Mouse (Mus musculus) MEL (cell line): ENCODE data around the gene Abcc9. TPM values are rescaled to one million over a fixed set of nuclear protein-coding genes. Genes with fewer than 3 reads are reported as not detected.
A peak's percentile ranks its signal among the peaks of the same experiment; 100 is the strongest.

Source experiments
- DNase-seq: peaks from one replicate; pipeline ENCODE4 v3.0.0; 2011; ENCODE audit warnings: low read depth, low spot score
- H3K27ac ChIP-seq: 2 replicates; pipeline ENCODE4 v1.5.1; 2012; ENCODE audit warnings: low read depth, mild to moderate bottlenecking, control low read depth, low read length, moderate library complexity; ENCODE audit not compliant: control insufficient read depth
- H3K27me3 ChIP-seq, 2 experiments: fragments of 150-350 bp in 1 of 2; sonication (generic) in 1 of 2; 2 replicates each; pipeline ENCODE4 v1.6.1; 2012; ENCODE audit warnings: low read length in 2 of 2, mild to moderate bottlenecking in 2 of 2, improper control_type of control experiment in 1 of 2, moderate library complexity in 1 of 2; ENCODE audit not compliant: insufficient read depth in 2 of 2, control insufficient read depth in 1 of 2
- H3K36me3 ChIP-seq, 2 experiments: 2 replicates each; pipeline ENCODE4 v1.6.1; 2012 to 2014; ENCODE audit warnings: low read length in 2 of 2, improper control_type of control experiment in 1 of 2, inconsistent platforms in 1 of 2, mild to moderate bottlenecking in 1 of 2; ENCODE audit not compliant: insufficient read depth in 2 of 2, control insufficient read depth in 1 of 2
- H3K4me1 ChIP-seq, 2 experiments: fragments of 150-350 bp in 1 of 2; sonication (generic) in 1 of 2; 2 replicates each; pipeline ENCODE4 v1.6.1; 2012; ENCODE audit warnings: low read length in 2 of 2, improper control_type of control experiment in 1 of 2, mild to moderate bottlenecking in 1 of 2; ENCODE audit not compliant: insufficient read depth in 2 of 2, control insufficient read depth in 1 of 2
- H3K4me3 ChIP-seq, 2 experiments: fragments of 150-350 bp in 1 of 2; sonication (generic) in 1 of 2; 2 replicates each; pipeline ENCODE4 v1.5.1; 2012; ENCODE audit warnings: low read depth in 2 of 2, low read length in 2 of 2, mild to moderate bottlenecking in 2 of 2, moderate library complexity in 2 of 2, control low read depth in 1 of 2, improper control_type of control experiment in 1 of 2; ENCODE audit not compliant: control insufficient read depth in 1 of 2, insufficient read depth in 1 of 2
- H3K79me2 ChIP-seq: 2 replicates; pipeline ENCODE4 v1.6.1; 2012; ENCODE audit warnings: mild to moderate bottlenecking, low read length, moderate library complexity; ENCODE audit not compliant: control insufficient read depth, poor library complexity, insufficient read depth
- H3K9ac ChIP-seq: 2 replicates; pipeline ENCODE4 v1.6.1; 2012; ENCODE audit warnings: low read depth, mild to moderate bottlenecking, control low read depth, low read length, moderate library complexity; ENCODE audit not compliant: control insufficient read depth, poor library complexity, severe bottlenecking
- H3K9me3 ChIP-seq: fragments of 150-350 bp; sonication (generic); replicated peaks from 2 replicates; pipeline ENCODE4 v1.6.1; 2012; ENCODE audit warnings: mild to moderate bottlenecking, low read length, improper control_type of control experiment, moderate library complexity; ENCODE audit not compliant: insufficient read depth
- CTCF ChIP-seq, 3 experiments: IDR thresholded peaks in 2 of 3; conservative IDR thresholded peaks in 1 of 3; 2 replicates each; pipeline ENCODE4 v1.5.1; 2011 to 2012; ENCODE audit warnings: low read length in 3 of 3, low read depth in 2 of 3, mild to moderate bottlenecking in 2 of 3, improper control_type of control experiment in 1 of 3, inconsistent platforms in 1 of 3, mixed read lengths in 1 of 3, moderate library complexity in 1 of 3; ENCODE audit not compliant: control insufficient read depth in 1 of 3, insufficient read depth in 1 of 3, poor library complexity in 1 of 3, severe bottlenecking in 1 of 3
- ELF1 ChIP-seq: IDR thresholded peaks from 2 replicates; pipeline ENCODE4 v1.6.1; 2014; ENCODE audit warnings: low read depth, mild to moderate bottlenecking, inconsistent platforms, low read length, improper control_type of control experiment, moderate library complexity
- ETS1 ChIP-seq: IDR thresholded peaks from 2 replicates; pipeline ENCODE4 v1.6.1; 2012; ENCODE audit warnings: low read depth, mild to moderate bottlenecking, inconsistent platforms, low read length, improper control_type of control experiment, moderate library complexity
- JUND ChIP-seq: IDR thresholded peaks from 2 replicates; pipeline ENCODE4 v1.6.1; 2011; ENCODE audit warnings: low read depth, mild to moderate bottlenecking, improper control_type of control experiment, low read length
- KAT2A ChIP-seq: conservative IDR thresholded peaks from 2 replicates; pipeline ENCODE4 v1.6.1; 2012; ENCODE audit warnings: low read depth, low read length, improper control_type of control experiment, inconsistent platforms
- MAZ ChIP-seq: IDR thresholded peaks from 2 replicates; pipeline ENCODE4 v1.6.1; 2012; ENCODE audit warnings: low read depth, mild to moderate bottlenecking, inconsistent platforms, low read length, improper control_type of control experiment
- MXI1 ChIP-seq: IDR thresholded peaks from 2 replicates; pipeline ENCODE4 v1.6.1; 2011; ENCODE audit warnings: mild to moderate bottlenecking, low read depth, low read length, improper control_type of control experiment
- NRF1 ChIP-seq: IDR thresholded peaks from 2 replicates; pipeline ENCODE4 v1.6.1; 2014; ENCODE audit warnings: low read depth, mild to moderate bottlenecking, inconsistent platforms, low read length, improper control_type of control experiment, moderate library complexity; ENCODE audit not compliant: poor library complexity, insufficient read depth, severe bottlenecking
- POLR2AphosphoS2 ChIP-seq: IDR thresholded peaks from 2 replicates; pipeline ENCODE4 v1.6.1; 2011; ENCODE audit warnings: low read length, improper control_type of control experiment
- TAL1 ChIP-seq: IDR thresholded peaks from 2 replicates; pipeline ENCODE4 v1.6.1; 2012; ENCODE audit warnings: mild to moderate bottlenecking, inconsistent platforms, low read length, moderate library complexity, mixed read lengths
- TBP ChIP-seq: IDR thresholded peaks from 2 replicates; pipeline ENCODE4 v1.8.0; 2011; ENCODE audit warnings: low read depth, low read length, improper control_type of control experiment
- TCF12 ChIP-seq: IDR thresholded peaks from 2 replicates; pipeline ENCODE4 v1.6.1; 2014; ENCODE audit warnings: low read depth, mild to moderate bottlenecking, inconsistent platforms, low read length, improper control_type of control experiment, moderate library complexity
- UBTF ChIP-seq: IDR thresholded peaks from 2 replicates; pipeline ENCODE4 v1.6.1; 2012; ENCODE audit warnings: low read depth, mild to moderate bottlenecking, inconsistent platforms, low read length, improper control_type of control experiment, moderate library complexity, borderline replicate concordance; ENCODE audit not compliant: insufficient read depth
- USF1 ChIP-seq: IDR thresholded peaks from 2 replicates; pipeline ENCODE4 v1.6.1; 2014; ENCODE audit warnings: low read depth, mild to moderate bottlenecking, inconsistent platforms, low read length, improper control_type of control experiment, moderate library complexity
- USF2 ChIP-seq, 2 experiments: IDR thresholded peaks; 2 replicates each; pipeline ENCODE4 v1.6.1; 2011 to 2012; ENCODE audit warnings: improper control_type of control experiment in 2 of 2, low read length in 2 of 2, borderline replicate concordance in 1 of 2, inconsistent platforms in 1 of 2, low read depth in 1 of 2, mild to moderate bottlenecking in 1 of 2; ENCODE audit not compliant: insufficient read depth in 1 of 2
- ZKSCAN1 ChIP-seq: IDR thresholded peaks from 2 replicates; pipeline ENCODE4 v1.6.1; 2012; ENCODE audit warnings: low read depth, mild to moderate bottlenecking, inconsistent platforms, low read length, improper control_type of control experiment, moderate library complexity
- ZMIZ1 ChIP-seq: IDR thresholded peaks from 2 replicates; pipeline ENCODE4 v1.6.1; 2012; ENCODE audit warnings: low read depth, mild to moderate bottlenecking, inconsistent platforms, low read length, improper control_type of control experiment, moderate library complexity
- polyA plus RNA-seq, 2 experiments: library from polyadenylated mRNA; stranded (reverse) in 1 of 2; unstranded in 1 of 2; fragments of >175 nt in 1 of 2; fragments of >200 nt in 1 of 2; gene quantifications; 2 replicates each; pipeline versions ENCODE4 v1.2.1 to v1.2.4; 2012; ENCODE audit warnings: low replicate concordance in 2 of 2, low read depth in 1 of 2; ENCODE audit not compliant: insufficient read length in 2 of 2, insufficient read depth in 1 of 2, missing spikeins in 1 of 2
- total RNA-seq: library from RNA; depleted of rRNA; stranded (reverse); fragments of 300-350 nt; gene quantifications from 2 replicates; pipeline ENCODE4 v1.2.3, GENCODE M21; 2012

The Abcc9 gene
- total and polyA plus RNA-seq, 3 experiments = not detected

GRCm38 (mm10) chr6:142659038-142659437, 43.1 kb downstream of the Abcc9 start:
- H3K27me3 ChIP-seq = no peaks in the 10 kb centered on the region; a peak in 1 of 4 replicates
- TF ChIP-seq POLR2AphosphoS2 (no peak), TCF12 (no peak), ELF1 (no peak), CTCF (IDR thresholded peaks at IDR 0.05 in 2 of 3, conservative IDR thresholded peaks at IDR 0.05 in 1 of 3; ENCODE audit: control insufficient read depth in 1 of 3, insufficient read depth in 1 of 3, low read depth in 2 of 3, low read length in 3 of 3, poor library complexity in 1 of 3, severe bottlenecking in 1 of 3) (peak in 1 of 3 experiments; percentile 5; a peak in 3 of 6 replicates)
- no peak overlapping the region for H3K4me3 ChIP-seq
- H3K27ac ChIP-seq = no peak overlapping the region
- DNase-seq = peak; percentile 26
- no peaks in the 10 kb centered on the region for H3K79me2 ChIP-seq
- no peaks in the 10 kb centered on the region for H3K9me3 ChIP-seq
- H3K36me3 ChIP-seq = no peaks in the 10 kb centered on the region
- H3K9ac ChIP-seq = no peak overlapping the region
- no peaks in the 10 kb centered on the region for H3K4me1 ChIP-seq

GRCm38 (mm10) chr6:142654561-142654960, 47.6 kb downstream of the Abcc9 start:
- Histone ChIP-seq H3K36me3 (no peaks in the 10 kb centered on the region), H3K4me1 (no peaks in the 10 kb centered on the region), H3K27me3 (no peaks in the 10 kb centered on the region; a peak in 1 of 4 replicates), H3K27ac (no peak overlapping the region), H3K9ac (no peak overlapping the region), H3K79me2 (no peaks in the 10 kb centered on the region), H3K9me3 (no peaks in the 10 kb centered on the region), H3K4me3 (no peak overlapping the region)
- no peak for DNase-seq
- TF ChIP-seq KAT2A (no peak), ETS1 (no peak), TBP (no peak), TAL1 (no peak), USF2 (IDR thresholded peaks at IDR 0.05; ENCODE audit: borderline replicate concordance in 1 of 2, insufficient read depth in 1 of 2, low read depth in 1 of 2, low read length in 2 of 2) (no peak), USF1 (no peak), UBTF (no peak), ZKSCAN1 (no peak), JUND (no peak), TCF12 (no peak), MAZ (no peak), NRF1 (no peak), ZMIZ1 (no peak), MXI1 (no peak)
